Mouse (Mus musculus): ENCODE data around the gene Perp.

Perp gene

DNA sequence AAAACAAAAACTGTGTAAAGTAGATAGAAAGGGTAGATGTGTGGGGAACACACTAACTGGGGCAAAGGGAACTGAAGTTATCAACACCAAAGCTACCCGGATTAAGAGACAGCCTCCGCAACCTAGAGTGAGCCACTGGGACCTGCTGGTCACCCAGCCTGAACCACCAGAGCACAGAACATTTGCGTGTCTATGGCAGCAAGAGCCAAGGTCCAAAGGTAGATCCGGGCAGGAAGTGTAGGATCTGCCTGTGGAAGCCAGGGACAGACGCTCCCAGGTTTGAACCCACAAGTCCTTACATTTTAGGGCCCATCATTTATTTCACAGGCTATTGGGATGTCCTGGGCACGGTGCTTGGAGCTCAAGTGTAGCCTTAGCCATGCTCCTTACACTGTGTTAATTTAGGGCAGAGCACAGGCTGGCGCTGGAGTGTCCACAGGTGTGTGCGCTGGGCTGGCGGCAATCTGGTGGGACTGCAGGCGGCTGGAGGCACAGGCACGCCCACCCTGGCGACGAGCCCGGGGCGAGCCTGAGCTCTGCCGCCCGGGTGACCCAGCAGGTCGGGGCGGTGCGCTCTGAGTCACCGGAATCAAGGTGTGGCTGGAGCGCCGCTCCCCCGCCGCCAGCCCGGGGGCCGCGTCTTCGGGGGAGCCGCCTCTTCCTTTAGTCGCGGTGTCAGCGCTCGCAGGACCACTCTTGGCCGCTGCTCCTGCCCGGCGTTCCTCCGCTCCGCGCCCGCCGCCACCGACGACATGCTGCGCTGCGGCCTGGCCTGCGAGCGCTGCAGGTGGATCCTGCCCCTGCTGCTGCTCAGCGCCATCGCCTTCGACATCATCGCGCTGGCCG lies at the start of gene Perp:
TSS of gene Perp (plus strand) at position 580 of the 846 bp plus-strand sequence.
- in situ Hi-C loops (cut with MboI; ENCODE audit: low sequenced_read_pairs) = no loop called here

DNA sequence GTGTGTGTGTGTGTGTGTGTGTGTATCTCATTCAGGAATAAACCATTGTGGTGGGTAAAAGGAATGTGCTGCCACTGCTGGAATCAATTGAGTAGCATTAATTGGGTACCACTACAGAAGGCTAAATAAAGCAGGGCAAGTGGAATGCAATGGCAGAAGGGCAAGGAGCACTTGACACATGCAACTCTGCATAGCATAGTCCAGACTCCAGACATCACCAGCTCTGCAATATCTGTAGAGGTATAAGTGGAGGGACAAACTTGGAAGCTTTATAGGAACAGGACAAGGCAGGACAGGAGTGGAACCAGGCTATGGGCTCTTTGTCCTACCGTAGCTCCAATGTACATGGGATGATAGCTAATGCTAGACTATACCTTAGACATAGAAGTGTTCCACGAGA lies 33.1 kb upstream of the Perp start:
- in situ Hi-C loops (cut with MboI; ENCODE audit: low sequenced_read_pairs) = no loop called here

DNA sequence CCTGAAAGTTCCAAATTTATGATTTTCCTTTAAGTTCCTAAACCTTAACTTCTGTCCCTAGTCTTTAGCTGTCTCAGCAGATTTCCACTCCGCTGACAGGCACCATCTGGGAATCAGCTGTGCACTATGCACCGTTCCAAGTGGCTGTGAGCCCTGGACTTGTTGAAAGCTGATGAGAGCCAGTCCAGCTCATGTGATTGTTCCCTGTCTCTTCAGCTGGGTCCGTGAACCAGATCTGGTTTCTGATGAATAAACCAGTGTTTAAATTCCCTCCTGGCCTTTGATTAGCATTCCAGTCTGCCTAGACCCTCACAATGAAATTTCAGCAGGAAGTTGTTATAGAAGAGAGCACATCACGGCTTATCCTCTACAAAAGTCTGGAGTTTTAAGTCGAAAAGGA lies 28.3 kb upstream of the Perp start:
- in situ Hi-C loops (cut with MboI; ENCODE audit: low sequenced_read_pairs) = no loop called here

DNA sequence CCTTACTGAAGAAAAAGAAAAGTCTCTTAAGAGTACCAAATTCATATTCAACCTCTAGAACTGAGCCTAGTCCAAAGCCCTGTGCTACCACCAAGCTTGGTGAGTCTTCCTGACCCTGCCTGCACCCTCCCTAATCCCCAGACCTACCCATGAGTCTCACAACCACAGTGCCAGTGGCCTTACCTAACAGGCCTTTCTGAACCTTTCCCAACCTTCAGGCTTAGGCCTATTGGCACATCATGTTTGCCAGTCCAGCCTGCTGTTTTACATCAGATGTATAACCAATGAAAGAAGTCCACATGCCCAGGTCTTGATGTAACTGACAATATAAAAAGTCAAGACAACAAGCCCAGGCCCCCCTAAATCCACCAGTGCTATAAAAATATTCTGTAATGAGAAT lies 19.7 kb upstream of the Perp start:
- in situ Hi-C loops (cut with MboI; ENCODE audit: low sequenced_read_pairs) = no loop called here

DNA sequence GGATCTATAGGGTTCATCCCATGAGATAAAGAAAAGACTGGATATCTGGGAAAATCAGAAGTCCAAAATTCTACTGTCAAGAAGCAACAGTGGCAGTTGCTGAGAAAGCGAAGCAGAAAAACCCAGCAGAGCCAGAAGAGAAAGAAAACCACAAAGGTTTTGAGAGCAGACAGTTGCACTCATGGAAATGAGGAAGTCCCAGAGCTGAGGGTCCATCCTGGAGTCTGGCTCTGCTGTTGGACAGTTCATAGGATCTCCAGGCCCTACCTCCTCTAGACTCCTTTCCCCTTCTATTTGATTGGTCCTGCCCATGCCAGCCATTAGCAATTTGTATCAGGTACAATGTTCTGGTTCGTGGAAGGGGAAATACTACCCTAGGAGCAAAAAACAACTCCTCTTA lies 18.7 kb upstream of the Perp start:
- in situ Hi-C loops (cut with MboI; ENCODE audit: low sequenced_read_pairs) = no loop called here

DNA sequence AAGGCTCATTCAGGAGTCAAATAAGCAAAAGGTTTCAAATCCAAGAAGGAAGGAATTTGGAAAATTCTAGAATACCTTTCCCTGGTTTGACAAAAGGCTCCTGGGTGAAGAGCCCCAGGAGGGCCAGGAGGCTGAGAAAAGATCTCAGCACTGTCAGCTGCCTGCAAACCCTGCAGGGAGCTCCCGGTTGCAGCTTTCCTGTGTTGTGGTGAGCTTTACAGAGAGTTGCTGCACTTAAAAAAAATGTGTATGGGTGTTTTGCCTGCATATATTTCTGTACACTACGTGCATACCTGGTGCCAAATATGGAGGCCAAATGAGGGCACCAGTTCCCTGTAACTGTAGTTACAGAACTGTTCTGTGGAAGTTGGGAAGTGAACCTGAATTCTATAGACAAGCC lies 16.9 kb upstream of the Perp start:
- in situ Hi-C loops (cut with MboI; ENCODE audit: low sequenced_read_pairs) = no loop called here

DNA sequence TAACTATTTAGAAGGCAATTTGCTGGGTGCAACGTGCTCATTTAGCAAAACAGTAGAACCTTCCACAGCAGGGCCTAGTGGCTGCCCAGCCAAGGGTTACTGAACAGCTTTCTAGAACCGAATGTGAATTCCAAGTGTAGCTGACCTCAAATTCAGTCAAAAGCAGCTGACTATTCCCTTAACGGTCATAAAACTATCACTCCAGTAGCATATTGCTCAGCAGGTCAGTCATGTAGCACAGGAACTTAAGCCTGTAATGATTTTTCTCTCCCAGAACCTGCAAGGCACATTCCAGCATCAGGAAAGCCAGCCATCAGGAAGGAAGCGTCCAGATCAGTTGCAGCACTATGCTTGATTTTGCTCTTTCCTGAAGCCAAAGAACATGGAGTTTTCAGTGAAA lies 14.5 kb upstream of the Perp start:
- in situ Hi-C loops (cut with MboI; ENCODE audit: low sequenced_read_pairs) = no loop called here

GRCm38 (mm10) chr10:18831823-18832222 lies 13.0 kb upstream of the Perp start:
- in situ Hi-C loops (cut with MboI; ENCODE audit: low sequenced_read_pairs) = no loop called here

- in situ Hi-C loops (cut with MboI; ENCODE audit: low sequenced_read_pairs) = no loop called here
Observed at GRCm38 (mm10) chr10:18834389-18834788, 10.4 kb upstream of the Perp start.

- in situ Hi-C loops (cut with MboI; ENCODE audit: low sequenced_read_pairs) = no loop called here
Observed at GRCm38 (mm10) chr10:18835684-18836479, 8.9 kb upstream of the Perp start.

DNA sequence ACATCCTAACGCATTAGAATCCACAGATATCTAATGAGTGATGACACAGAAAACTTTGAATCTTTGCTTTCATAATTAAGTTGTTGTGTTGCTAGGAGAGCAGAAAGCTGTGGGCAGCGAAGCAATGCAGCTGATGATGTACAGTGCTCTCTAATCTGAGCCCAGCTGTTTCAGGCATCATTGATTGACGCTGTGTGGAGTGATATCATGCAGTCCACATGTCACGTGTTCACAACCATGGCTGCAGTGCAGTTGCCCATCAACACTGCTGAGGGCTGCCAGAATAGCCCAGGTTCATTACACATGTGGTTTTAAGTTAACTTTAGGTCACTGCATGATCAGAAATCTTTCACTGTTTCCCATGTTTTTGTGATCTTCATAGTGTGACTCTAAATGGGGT lies 5.3 kb upstream of the Perp start:
- in situ Hi-C loops (cut with MboI; ENCODE audit: low sequenced_read_pairs) = no loop called here

DNA sequence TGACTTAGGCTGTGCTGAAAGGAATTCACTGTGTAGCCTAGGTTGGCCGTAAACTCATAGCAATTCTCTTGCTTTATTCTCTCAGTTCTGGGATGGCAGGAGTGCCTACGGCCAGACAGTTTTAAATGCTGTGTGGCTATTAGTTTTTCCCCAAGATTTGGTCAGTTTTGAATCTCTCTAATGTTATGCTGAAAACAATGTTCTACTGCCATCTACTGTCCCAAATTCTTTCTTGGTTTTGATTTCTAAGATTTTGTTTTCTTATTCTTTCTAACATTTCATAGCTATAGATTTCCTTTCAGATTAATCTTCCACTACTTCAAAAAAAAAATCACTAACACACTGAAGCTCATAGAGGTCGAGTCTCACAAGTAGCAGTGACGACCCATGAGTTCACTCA lies 4.1 kb upstream of the Perp start:
- in situ Hi-C loops (cut with MboI; ENCODE audit: low sequenced_read_pairs) = no loop called here

GRCm38 (mm10) chr10:18845287-18845662 lies 455 bp downstream of the Perp start:
- in situ Hi-C loops (cut with MboI; ENCODE audit: low sequenced_read_pairs) = no loop called here

- in situ Hi-C loops (cut with MboI; ENCODE audit: low sequenced_read_pairs) = no loop called here
Observed at GRCm38 (mm10) chr10:18845711-18846110, 891 bp downstream of the Perp start.

DNA sequence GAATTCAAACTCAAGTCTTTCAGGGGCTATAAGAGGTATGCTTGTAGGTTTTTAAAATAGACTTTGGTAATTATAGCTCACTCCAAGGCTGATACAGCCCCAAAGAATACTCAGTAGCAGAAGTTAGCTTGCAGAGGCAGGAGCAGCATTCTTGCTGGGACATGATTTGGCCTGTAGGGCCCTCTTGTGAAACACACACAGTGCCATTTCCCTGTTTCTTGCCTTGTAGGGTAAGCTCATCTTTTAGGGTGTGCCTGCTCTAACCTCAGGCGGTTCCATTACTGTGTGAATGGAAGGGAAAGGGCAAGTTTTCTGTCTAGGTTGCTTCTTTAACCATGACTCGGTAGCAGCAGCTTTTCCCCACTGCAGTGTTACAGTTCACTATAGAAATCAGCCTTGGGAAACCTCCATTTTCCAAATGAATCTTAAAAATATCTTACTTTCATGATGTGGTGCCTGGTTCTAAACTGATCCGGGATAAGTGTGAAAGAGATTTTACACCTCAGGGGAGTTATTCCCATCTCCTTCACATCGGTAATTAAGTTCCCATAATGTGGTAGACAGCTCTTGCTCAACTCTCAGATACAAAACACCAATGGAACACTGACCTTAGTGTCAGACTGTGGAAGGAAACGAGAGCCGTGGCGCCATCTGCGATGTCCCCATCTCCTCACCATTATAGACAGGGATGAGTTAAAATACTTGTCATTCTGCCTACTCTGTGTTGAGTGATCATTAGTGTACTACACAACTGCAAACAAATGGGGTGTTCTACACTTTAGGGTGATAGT lies 1.8 kb downstream of the Perp start:
- in situ Hi-C loops (cut with MboI; ENCODE audit: low sequenced_read_pairs) = no loop called here

DNA sequence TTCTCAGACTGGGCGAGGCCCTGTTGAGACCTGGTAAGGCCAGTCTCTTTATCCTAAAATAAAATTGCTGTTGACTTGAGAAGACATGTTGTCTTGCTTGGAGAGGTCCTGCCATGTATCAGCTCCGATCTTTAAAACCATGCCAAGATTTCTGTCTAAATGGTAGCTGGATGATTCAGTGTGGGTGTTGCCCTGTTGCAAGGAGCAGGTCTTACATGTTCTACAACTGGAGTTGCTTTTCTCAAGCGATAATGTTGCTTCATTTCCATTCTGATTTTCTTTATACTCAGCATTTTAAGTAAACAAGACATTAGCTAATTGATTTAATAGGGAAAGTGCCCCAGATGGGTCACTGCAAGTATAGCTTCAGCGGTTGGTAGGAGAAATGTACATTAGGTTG lies 5.4 kb downstream of the Perp start:
- in situ Hi-C loops (cut with MboI; ENCODE audit: low sequenced_read_pairs) = no loop called here

GRCm38 (mm10) chr10:18853417-18853816 lies 8.6 kb downstream of the Perp start:
- in situ Hi-C loops (cut with MboI; ENCODE audit: low sequenced_read_pairs) = no loop called here

DNA sequence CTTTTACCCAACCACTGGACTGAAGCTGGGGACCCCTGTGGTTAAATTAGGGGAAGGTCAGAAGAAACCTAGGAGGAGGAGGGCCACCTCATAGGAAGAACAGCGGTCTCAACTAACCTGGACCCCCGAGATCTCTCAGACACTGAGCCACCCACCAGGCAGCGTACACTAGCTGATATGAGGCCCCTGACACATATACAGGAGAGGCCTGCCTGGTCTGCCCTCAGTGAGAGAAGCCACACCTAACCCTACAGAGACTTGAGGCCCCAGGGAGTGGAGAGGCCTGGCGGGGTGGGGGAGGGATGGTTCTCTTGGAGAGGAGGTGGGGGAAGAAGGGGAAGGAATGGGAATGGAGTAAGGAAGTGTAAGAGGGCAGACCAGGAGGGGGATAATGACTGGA lies 12.4 kb downstream of the Perp start:
- in situ Hi-C loops (cut with MboI; ENCODE audit: low sequenced_read_pairs) = no loop called here

GRCm38 (mm10) chr10:18859632-18860031 lies 14.8 kb downstream of the Perp start:
- in situ Hi-C loops (cut with MboI; ENCODE audit: low sequenced_read_pairs) = no loop called here

DNA sequence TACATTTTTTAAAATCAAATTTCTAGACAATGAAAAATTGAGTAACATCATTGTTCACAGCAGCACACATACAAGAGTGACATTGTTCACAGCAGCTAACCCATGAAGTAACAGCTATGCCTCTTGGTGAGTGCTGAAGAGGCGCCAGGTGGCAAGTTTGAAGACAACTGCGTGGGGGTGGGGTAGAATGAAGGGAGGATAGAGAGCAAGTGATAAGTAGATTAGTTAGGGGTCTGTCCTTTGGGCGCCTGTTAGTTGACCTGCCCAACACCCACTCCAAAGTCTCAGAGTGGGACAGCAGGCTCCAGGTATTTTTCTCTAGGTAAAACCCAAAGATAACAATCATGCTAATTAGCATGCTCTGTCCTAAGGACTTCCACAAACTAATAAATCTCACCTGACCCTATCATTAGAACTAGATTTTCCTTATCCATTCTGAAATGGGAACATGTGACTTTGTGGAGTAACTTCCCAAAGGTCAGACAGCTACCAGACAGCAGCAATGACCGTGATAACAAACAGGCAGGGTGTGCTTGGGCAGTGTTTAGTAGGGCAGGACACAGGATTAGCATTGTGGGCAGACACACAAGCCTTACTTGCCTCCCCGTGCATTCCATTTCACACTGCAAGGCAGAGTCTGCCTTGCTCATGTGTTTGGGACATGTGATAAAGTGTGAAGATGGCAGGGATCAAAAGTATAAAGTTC lies 15.5 kb downstream of the Perp start:
- in situ Hi-C loops (cut with MboI; ENCODE audit: low sequenced_read_pairs) = no loop called here

- in situ Hi-C loops (cut with MboI; ENCODE audit: low sequenced_read_pairs) = no loop called here
Observed at GRCm38 (mm10) chr10:18860831-18861230, 16.0 kb downstream of the Perp start.

Data from CH12F3 (cell line).